9 mouse cellular contexts compared by ENCODE assay signal in the genomic region with DNA sequence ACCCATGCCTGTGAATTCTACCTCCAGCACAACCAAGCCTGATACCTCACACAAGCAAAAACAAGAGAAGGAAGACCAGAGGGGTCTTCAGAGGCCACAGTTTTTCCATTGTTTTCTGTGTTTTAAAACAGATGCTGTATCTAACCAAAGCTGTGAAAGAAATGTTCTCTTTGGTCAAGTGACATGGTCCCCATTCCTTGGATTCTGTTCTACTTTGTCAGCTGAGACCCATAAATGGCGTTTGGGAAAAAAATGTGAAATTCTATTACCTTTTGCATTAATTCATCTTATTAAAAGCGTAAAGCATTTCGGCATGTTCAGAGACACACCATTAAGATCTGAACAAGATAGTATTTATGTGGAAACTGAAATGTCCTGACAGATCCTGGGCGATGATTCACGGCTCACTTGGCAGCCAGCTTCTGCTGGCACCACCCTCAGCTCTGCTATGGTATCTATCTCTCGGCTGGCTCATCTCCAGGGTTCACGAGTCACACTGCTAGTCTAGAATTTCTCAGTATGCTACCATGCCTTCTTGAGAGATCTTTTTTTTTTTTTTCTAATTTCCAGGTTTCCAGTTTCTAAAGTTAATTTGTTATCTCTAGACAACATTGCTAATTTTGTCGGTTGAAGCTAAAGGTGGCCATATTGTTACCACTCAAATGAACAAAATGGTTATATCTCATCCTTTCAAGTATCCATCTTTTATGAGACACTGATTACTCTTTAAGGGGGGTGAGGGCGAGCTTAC. TPM values are rescaled to one million over a fixed set of nuclear protein-coding genes. Genes with fewer than 3 reads are reported as not detected.
DNase-seq lines count a peak whose midpoint lies in the region; ATAC-seq and TF ChIP-seq lines count a peak whose summit lies in the region.
"Had no signal": no experiment of that assay in that cellular context is flagged by ENCODE, and none has a peak within 500 bp of the region (broad histone marks: within the 10 kb centered on the region; RNA-seq: fewer than 3 reads in every experiment).

No protein-coding gene starts in this region.

- DNase-seq in kidney, adult 11 months = peak; percentile 53
- DNase-seq in brain, embryonic 14.5 days (ENCODE audit: low read depth) = peak; percentile 82
- peak; percentile 81 for DNase-seq in gastrocnemius, adult 18-20 months (ENCODE audit: low spot score)
- peak; percentile 82 for DNase-seq in kidney, postnatal 14 days
- peak; percentile 80 for DNase-seq in lung, postnatal 10 days
- no peak for DNase-seq in thymus, postnatal 4 days
- no peak for DNase-seq in thymus, postnatal 36 days

- TF ChIP-seq POLR2A in brain, embryonic 14.5 days (IDR thresholded peaks at IDR 0.05; ENCODE audit: borderline replicate concordance, extremely low read depth, insufficient read depth, insufficient read length, poor library complexity, severe bottlenecking) = no peak

- H3K36me3 ChIP-seq in kidney, embryonic 14.5 days (ENCODE audit: control insufficient read depth, insufficient read depth, low read length) = peaks cover 9% of the 10 kb centered on the region

- no peak overlapping the region for H3K9ac ChIP-seq in kidney, embryonic 14.5 days (ENCODE audit: low read depth, low read length)
- H3K9ac ChIP-seq: heart, embryonic 13.5 days had no signal

- H3K27me3 ChIP-seq in kidney, embryonic 14.5 days (ENCODE audit: control insufficient read depth, insufficient read depth, low read length) = no peaks in the 10 kb centered on the region
- H3K27me3 ChIP-seq: heart, embryonic 13.5 days had no signal

- ATAC-seq in kidney, embryonic 14.5 days (ENCODE audit: low FRiP score, low TSS enrichment) = no peak

- peaks cover 31% of the 10 kb centered on the region for H3K4me1 ChIP-seq in kidney, embryonic 14.5 days (ENCODE audit: control insufficient read depth, insufficient read depth, low read length)

- no peak overlapping the region for H3K27ac ChIP-seq in kidney, embryonic 14.5 days (ENCODE audit: low read depth, low read length)
- H3K27ac ChIP-seq: heart, embryonic 13.5 days had no signal

- no peaks in the 10 kb centered on the region for H3K9me3 ChIP-seq in kidney, embryonic 14.5 days (ENCODE audit: control insufficient read depth, low read length)
- H3K9me3 ChIP-seq: heart, embryonic 13.5 days had no signal

- WGBS in kidney, embryonic 14.5 days = 67% methylated on average over 9 of the region's 9 CpGs

- H3K4me2 ChIP-seq in kidney, embryonic 14.5 days (replicated peaks; ENCODE audit: low read depth, low read length) = no peak overlapping the region
- H3K4me2 ChIP-seq: heart, embryonic 13.5 days had no signal

- TF ChIP-seq CTCF in brain, embryonic 14.5 days (IDR thresholded peaks at IDR 0.05; ENCODE audit: borderline replicate concordance, extremely low read depth, insufficient read depth, insufficient read length) = no peak

- no peak overlapping the region for H3K4me3 ChIP-seq in kidney, embryonic 14.5 days (ENCODE audit: low read length)
- H3K4me3 ChIP-seq: heart, embryonic 13.5 days had no signal

RNA-seq across cellular contexts. Expression of gene Inip, which starts 44.9 kb away (rescaled TPM):
- 55.5 and 69.3 TPM in 2 replicates for polyA plus RNA-seq in kidney, embryonic 14.5 days (2014; fragmentation: Nextera tagmentation; extraction: Ambion mirVana)
- 31.3 and 32.8 TPM in 2 replicates for polyA plus RNA-seq in brain, embryonic 14.5 days (2012; rRNA removed)
- 1 to 10 TPM; 2.6 to 3.3 TPM for total RNA-seq in gastrocnemius, adult 18-20 months (2021)

RNA-seq across cellular contexts. Expression of gene Snx30, which starts 49.1 kb away (rescaled TPM):
- polyA plus RNA-seq in kidney, embryonic 14.5 days (2014; fragmentation: Nextera tagmentation; extraction: Ambion mirVana) = 7.9 and 12.1 TPM in 2 replicates
- 9.3 and 16.0 TPM in 2 replicates for polyA plus RNA-seq in brain, embryonic 14.5 days (2012; rRNA removed)
- total RNA-seq in gastrocnemius, adult 18-20 months (2021) = 1 to 10 TPM; 2.9 to 3.7 TPM

Comparison
In these comparisons a context has a peak if more than half of its experiments do, and no peak if none do; other contexts are left out.
1. DNase-seq: peak in kidney, adult 11 months (single experiment), brain, embryonic 14.5 days (single experiment), gastrocnemius, adult 18-20 months (single experiment), kidney, postnatal 14 days (single experiment) and lung, postnatal 10 days (single experiment); none in thymus, postnatal 4 days (single experiment) and thymus, postnatal 36 days (0 of 2).